Mouse (Mus musculus) urinary bladder, postnatal 4 days (tissue): ENCODE data around the gene Sod1.
"Not testable (repeated sequence)": the region's sequence is repeated elsewhere in the genome, so short reads cannot be mapped to it uniquely, and the experiment has no call there.

ENCODE experiments used
- DNase-seq, 2 experiments: peaks; one replicate each; pipeline ENCODE4 v3.0.0; 2021 to 2022; ENCODE audit warnings: low spot score in 2 of 2

Gene Sod1

DNA sequence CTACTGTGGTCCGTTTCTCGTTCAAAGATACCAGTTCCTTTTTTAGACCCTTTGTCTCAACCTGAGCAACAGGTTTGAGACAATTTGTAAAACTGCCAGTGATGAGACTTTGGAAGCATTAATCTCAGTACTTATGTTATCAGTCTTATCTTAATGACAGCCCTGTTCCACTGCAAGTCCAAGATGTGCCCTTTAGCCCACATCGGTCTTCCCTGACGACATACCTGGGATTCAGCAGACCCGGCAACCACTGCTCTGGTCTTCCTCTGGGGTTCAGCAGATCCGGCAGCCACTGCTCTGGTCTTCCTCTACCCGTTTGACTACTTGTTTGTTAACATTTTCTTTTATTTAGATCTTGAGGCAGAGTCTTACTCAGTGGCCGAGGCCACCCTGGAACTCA, 8.8 kb upstream of the Sod1 start:
- DNase-seq: no peak

DNA sequence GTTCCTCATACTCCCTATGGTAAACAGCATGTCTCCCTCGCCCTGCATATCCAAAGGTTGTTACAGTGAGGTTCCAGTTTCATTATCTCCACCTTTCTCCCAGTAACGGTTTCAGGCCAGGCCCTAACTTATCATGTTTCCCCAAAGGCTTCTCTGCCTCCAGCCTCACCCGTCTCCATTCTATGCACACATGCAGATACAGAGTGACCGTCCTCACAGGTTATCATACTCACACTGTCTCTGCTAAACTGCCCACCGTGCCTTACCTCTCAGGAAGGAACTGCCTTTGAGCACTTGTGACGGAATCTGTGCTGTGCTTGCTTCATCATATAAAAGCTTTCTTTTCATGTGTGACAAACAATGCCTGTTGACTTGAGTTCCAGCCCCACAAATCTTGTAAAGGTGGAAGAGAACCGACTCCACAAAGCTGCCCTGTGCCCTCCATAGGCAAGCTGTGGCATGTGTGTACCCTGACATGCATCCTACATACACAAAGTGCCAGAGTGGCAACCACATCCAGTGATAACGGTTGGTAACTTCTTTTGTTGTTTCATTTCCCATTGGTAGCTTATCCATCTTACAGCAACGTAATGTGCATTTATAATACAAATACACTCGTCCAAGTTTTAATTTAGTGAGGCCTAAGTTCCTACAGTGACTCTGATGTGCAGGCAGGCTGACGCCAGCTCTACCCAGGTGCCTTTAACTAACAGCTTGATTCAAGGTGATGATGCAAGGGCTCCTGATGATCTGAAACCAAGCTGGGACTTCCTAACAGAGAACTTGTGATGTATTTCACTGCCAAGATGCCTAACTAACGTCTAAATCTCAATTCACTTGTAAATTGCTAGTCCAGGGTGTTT, 6.8 kb upstream of the Sod1 start:
- DNase-seq: no peak

DNA sequence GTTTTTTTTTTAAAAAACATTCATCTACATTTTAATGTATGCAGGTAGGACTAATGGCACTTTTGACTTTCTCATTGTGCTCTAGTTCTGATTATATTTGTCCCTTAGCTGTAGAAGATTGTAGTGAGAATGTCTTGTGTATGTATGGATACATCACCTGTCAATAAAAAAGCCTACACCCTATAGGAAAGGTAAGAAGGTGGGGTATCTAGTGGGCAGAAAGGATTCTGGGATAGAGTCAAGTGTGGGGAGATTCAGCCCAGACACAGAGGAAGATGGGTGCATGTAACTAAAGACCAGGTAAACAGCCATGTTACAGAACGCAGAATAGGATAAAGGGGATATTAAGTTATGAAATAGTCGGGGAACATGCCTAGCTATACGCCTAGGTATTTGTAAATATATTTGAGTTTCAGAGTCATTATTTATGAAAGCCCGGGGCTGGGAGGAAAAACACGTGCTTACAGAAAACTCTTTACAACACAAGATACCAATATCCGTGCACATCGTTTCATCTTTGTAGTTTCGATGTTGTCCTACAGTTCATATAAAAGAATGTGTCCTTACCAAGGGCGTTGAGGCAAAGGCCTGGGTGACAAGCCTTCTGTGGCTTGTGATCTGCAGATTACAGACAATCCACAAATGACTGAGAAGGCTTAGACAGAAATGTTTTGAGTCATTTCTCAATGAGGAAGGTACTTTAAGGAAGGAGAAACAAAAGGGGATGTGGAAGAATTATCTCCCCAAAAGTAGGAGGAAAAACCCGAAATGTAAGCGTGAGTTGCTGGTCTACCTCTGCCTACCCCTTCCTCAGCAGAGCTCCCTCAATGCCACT, 5.6 kb upstream of the Sod1 start:
- DNase-seq: no peak

DNA sequence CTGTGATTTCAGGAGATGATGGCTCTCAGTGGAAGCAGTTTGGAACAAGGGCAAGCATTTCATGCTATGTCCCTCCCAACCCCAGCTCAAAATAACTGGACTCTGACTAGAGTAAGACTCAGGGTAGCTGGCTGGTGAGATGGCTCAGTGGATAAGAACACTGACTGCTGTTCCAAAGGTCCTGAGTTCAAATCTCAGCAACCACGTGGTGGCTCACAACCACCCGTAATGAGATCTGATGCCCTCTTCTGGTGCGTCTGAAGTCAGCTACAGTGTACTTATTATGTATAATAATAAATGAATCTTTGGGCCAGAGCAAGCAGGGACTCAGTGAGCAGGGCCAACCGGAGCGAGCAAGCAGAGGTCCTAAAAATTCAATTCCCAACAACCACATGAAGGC, 4.7 kb upstream of the Sod1 start:
- DNase-seq: not testable (repeated sequence)

DNA sequence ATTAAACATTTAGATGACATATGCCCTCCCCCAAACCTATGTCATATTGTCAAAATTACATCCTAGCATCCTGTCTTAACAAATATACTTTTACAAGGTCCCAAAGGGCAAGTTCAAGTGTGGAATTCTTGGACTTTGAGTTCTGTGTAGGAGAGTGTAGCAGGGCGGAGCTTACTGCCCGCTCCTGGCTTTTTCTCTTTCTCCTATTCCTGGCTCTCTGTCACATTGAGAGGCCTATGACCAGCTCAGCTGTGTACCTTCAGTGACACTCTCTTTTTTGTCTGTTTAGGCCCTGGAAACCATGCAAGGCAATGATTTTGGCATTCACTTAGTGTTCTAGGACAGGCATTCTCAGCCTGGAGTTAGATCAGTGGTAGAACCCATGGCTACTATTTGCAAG, 4.1 kb upstream of the Sod1 start:
- no peak for DNase-seq

DNA sequence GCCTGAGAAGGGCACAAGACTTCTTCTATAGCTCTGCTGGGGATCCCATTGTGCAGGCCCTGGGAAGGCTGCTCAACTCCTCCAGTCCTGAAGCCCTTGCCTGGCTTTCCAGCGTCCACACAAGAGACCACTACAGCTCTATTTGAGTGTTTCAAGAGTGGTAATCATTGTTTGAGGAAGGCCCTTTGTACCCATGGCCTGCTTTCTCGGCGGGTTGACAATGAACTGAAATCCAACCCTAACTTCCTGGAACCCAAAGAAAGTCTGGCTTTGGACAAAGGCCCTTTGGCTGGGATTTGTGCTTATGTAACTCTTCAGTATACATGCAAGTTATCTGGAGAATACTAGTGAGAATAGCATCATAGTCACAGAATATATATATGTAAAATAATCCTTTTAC, 3.2 kb upstream of the Sod1 start:
- no peak for DNase-seq

DNA sequence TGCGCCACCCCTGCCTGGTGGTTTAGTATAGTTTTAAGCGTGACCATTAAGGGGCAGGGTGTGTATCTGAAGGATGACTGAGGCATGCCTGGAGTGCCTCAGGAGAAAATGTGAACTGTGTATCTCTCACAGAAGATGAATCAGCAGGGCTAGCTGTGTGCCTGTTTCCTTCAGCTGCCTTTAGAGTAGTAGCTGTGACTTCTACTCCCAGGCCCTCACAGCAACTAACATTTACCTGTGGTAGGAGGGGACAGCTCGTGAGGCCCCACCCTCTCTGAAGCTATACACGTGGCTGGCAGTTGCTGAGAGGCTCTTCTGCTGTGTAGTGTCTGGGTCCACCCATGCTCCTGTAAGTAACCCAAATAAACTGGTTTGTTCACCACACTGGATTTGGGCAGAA, 2.6 kb upstream of the Sod1 start:
- DNase-seq: no peak

DNA sequence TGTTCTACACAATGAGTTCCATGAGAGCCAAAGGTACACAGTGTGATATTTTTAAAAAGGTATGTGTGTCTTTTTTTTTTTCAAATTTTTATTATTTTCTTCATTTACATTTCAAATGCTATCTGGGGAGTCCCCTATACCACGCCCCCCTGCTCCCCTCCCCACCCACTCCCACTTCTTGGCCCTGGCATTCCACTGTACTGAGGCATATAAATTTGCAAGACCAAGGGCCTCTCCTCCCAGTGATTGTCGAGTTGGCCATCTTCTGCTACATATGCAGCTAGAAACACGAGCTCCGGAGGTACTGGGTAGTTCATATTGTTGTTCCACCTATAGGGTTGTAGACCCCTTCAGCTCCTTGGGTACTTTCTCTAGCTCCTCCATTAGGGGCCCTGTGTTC, 1.1 kb upstream of the Sod1 start:
- not testable (repeated sequence) for DNase-seq

DNA sequence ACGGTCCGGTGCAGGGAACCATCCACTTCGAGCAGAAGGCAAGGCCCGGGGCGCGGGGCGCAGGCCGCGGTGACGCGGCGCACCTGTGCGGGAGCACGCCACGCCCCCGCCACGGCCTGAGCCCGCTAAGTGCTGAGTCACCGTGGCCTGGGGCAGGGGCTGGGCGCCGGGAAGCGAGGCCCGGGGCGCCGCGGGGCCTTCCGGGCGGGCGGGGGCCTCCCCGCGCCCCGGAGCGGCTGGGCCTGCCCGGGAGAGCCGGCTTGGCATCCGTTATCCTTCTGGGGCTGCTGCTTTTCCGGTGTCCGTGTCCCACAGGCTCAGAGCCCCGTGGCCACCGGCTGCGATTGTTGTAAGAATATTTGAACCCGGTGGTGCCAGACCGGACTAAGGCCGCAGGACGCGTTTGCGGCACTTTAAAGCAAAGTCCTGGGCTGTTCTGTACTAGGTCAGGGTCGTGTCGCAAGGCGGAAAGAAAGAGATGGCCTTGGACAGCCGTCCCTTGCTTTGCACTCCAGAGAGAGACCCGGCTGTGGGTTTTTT, 408 bp downstream of the Sod1 start:
- no peak for DNase-seq

DNA sequence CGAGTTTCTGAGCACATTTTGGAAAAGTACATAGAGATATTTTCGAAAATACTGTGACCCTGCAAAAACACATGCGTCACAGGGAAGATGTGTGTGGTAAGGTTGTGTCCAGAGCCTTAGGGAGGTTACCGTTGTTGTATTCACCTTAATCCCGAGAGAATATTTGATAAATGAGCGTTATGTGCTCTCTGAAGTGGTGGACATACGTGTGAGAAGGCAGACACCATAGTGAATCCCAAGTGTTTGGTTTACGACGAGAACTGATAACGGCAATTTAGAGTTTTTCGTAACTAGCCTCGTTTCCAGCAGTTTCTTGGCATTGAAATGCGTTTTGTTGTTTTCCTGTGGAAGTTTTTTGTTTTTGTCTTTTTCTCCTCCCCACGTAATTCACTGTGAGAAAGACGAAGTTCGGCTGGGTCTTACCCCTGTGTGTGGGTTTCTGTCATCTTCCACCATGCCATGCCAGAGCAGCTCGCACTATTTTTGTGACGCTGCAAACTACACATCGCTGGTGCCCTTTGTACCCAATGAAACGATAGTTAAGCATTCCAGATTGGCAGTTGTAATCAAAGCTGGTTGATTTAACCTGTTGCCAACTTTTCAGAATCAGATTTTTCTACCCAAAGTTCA, 1.0 kb downstream of the Sod1 start:
- no peak for DNase-seq

DNA sequence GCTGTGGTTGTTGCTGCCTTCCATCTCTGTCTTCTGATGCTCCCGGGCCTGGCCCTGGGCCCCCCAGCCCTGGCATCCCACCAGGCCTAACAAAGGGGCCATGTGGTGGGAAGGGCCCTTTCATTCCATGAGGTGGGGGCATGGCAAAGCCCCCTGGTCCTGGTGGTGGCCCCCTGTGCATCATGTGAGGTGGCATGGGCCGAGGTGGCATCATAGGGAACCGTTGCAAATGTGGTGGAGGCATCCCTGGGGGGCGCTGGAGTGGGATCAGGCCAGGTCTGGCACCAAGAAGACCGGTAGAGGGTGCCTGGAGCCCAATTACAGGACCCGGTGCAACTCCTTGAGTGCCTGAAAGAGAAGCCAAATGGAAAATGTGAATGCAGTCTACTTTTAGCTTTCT, 9.3 kb downstream of the Sod1 start:
- DNase-seq: no peak

DNA sequence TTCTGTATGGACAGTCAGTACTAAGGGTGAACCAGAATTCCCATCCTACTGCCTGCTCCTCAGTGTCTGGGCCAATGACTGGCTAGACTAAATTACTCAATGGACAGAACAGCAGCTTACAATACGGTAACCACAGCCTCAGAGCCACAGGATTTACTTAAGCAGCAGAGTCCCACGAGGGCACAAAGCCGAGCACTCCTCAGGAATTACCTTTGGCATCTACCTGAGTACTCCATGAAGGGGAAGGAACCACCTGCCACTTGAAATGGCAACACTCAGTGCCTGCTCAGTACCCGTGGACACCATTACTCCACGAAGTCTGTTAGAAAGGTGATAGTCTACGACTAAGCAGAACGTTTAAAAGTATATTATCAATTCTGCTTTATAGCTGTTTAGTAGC, 10.7 kb downstream of the Sod1 start:
- no peak for DNase-seq

DNA sequence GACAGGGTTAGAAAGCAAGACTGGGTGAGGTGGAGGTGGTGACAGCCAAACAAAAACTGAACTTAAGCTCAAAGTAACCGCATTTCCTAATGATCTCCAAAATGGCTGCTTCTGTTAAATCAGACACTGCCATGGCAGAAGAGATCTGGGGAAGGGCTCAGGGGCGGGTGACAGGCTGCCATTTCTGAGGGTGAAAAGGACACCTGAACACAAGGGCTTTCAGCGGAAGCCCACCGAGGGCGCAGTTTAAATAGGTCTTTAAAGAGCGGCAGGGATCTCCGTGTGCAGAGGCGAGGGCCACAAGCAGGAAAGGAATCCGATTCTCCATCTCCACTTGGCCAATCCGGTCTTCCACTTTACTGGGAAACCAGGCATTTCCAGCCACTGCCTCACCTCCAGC, 13.1 kb downstream of the Sod1 start:
- DNase-seq: no peak

DNA sequence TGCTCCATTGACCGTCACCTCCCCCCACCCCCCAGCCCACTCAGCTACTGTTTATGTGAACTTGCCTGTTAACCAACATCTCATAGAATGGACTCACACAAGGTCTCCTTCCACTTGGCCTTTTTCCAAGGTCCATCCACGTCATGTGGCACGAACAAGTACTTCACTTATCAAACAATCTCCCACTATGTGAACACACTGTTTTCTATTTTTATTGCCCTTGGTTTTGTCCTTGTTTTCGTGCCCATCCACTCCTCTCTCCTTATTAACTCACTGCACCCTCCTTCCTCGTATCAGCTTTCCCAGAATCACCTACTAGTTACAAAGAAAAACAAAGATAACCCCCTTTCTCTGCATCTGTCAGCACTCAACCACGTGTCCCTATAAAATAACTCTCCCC, 14.1 kb downstream of the Sod1 start:
- DNase-seq: no peak

DNA sequence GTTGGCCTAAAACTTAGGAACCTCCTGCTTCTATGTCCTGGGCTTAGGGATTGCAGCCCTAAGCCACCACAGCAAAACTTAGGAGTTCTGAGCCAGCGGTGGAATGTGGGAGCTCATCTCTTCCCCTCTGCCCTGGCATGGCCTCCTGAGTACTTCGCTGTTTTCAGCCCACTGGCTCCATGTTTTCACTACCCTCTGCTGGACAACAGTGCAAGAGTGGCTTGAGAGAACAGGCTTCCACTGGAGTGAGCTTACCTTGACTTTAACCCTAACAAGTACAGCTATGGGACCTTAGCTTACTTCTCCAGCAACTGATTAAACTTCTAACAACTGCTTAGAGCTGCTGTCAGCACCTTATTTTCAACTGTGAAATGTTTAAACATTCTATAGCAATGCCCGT, 14.6 kb downstream of the Sod1 start:
- no peak for DNase-seq

DNA sequence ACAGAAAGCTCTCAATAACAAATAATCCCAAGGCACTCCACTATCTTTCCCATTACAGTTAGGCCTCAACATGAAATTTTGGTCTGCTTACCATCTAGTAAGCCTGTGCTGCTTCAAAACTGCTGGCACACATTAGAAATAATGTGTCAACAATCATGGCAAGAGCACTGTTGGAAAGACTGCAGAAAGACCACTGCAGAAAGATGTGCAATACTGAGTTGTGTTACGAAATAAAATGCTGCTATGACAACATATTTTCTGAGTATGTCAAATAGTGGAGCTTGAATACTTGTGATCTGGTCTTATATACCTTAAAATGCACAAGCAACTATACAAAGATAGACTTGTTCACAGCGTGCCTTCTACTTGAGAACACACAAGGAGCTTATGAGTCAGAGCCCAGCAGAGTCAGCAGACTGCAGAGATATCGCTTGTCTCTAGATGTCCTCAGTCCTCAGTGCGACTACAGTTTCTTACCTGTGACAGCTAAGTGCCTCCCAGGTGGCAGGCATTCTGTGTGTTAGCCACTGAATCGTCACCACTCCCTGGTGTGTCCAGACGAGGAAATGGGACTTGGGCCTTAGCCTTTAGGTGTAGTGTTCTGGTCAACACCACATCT, 18.7 kb downstream of the Sod1 start:
- DNase-seq: no peak

DNA sequence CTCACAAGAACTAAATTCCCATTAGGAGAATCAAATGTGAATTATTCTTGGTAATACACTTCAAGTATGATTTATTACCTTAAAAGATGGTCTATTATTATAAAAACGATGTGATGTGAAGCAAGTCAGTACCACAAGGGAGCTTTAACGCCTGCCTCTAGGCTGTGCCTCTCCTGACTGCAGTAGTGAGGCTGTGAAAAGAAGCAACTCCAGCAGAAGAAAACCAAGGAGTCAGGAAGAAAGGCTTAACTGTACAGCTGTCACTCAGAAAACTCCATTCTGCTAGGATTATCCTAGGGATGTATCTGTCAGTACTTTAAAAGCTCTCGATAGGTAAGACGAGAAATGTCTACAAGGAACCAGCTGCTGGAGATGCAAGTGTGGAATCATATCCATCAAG, 21.3 kb downstream of the Sod1 start:
- no peak for DNase-seq

DNA sequence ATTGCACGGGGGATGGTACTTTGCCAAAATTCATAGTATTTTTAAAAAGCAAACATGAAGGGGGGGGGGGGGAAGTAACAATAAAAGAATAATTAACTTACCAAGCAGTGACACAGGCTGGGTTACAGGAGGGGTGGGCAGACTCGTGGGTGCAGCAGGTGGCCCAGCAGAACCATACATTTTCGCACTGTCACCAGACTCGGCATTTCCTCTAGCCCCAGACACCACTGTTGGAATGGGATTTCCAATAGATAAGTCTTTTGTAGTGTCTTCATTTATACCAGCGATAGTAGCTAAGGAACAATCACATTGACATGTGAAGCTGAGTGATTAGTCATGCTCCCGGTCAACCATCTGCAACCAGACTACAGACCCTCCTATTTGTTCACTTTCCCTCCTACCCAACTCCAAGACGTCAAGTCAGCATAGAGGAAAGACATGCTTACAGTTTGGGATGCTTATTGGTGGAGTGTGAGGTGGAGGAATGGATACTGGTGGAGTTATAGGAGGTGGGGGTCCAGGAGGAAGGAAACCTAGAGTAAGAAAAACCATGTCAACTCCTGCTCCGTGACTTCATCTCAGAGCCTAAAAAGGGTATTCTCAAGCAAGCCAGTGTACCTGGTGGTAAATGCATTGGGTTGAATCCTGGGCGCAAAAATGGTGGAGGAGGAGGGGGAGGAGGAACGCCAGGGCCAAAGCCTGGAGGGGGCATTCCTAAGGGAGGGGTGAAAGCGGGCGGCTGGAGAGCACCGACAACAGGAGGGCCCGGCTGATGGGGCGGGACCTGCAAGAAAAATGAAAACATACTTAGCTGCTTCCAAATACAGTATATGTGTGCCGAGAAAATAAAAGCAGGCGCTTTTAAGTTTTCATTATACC, 22.1 kb downstream of the Sod1 start:
- no peak for DNase-seq

DNA sequence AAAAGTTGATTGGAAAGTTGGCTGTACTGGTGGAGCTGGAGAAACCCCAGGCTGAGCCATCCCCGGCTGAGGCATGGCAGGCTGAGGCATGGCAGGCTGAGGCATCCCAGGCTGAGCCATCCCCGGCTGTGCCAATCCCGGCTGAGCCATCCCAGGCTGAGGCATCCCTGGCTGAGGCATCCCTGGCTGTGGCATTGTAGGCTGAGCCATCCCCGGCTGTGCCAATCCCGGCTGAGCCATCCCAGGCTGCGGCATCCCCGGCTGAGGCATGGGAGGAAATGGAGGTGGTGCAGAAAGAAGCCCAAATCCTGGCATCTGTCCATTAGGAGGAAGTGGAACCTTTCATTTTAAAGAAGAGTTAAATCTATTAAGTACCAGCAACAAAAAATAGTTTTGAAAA, 29.5 kb downstream of the Sod1 start:
- no peak for DNase-seq

DNA sequence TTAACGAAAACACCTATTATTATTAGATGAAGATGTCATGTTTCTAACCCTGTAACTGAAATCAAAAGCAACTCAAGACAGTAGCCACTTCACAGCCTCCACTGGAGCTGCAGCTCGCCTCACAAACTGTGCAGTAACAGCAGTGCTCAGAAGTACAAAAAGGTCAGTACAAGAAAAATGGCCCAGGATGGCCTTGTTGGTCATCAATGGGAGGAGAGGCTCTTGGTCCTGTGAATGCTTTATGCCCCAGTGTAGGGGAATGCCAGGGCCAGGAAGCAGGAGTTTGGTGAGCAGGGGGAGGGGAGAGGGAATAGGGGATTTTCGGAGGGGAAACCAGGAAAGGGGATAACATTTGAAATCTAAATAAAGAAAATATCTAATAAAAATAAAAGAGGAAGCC, 30.7 kb downstream of the Sod1 start:
- DNase-seq: not testable (repeated sequence)

DNA sequence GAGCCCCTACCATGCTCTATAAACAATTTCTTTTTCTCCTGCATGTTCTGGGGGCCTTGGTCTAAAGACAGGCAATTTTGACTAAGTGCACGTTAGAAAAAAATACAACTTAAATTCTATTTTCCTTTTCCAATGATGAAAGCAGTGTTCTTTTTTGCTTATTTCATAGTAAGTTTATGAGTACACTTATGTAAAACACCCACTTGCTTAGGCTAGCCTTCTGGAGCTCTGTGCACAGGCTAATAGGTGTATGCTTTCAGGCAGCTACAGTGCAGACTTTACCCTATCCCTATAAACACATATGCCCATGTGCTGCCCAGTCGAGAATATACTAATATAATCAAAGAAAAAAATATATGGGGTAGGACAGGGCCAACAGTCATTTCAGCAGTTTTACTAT, 32.0 kb downstream of the Sod1 start:
- DNase-seq: no peak
